Mouse (Mus musculus) T-helper 1 cell (primary cell): ENCODE results near the gene Tmem135.

ENCODE experiments used
- in situ Hi-C: fragments of 300-600 bp; cut with MboI, MseI; formaldehyde crosslinking; loops from one replicate; pipeline ENCODE4 v1.15.1; 2025; ENCODE audit warnings: high pct_unique_total_duplicates

Gene Tmem135

GRCm38 (mm10) chr7:89257871-89258502 is 146.0 kb downstream of the Tmem135 start:
- in situ Hi-C loops = loop anchor here (5.0 kb wide), 1 partner anchor 79 kb away; no protein-coding TSS in a partner anchor

- in situ Hi-C loops = no loop called here
Measured at GRCm38 (mm10) chr7:89253772-89254171, 150.2 kb downstream of the Tmem135 start.

GRCm38 (mm10) chr7:89253317-89253716 is 150.7 kb downstream of the Tmem135 start:
- in situ Hi-C loops = no loop called here

- in situ Hi-C loops = no loop called here
Measured at GRCm38 (mm10) chr7:89251880-89252453, 152.1 kb downstream of the Tmem135 start.

- in situ Hi-C loops = no loop called here
Measured at GRCm38 (mm10) chr7:89248135-89248850, 155.7 kb downstream of the Tmem135 start.

- in situ Hi-C loops = no loop called here
Measured at GRCm38 (mm10) chr7:89247012-89247710, 156.9 kb downstream of the Tmem135 start.

GRCm38 (mm10) chr7:89242565-89242964 is 161.5 kb downstream of the Tmem135 start:
- in situ Hi-C loops = no loop called here

- in situ Hi-C loops = no loop called here
Measured at GRCm38 (mm10) chr7:89242143-89242542, 161.9 kb downstream of the Tmem135 start.

- in situ Hi-C loops = no loop called here
Measured at GRCm38 (mm10) chr7:89239592-89239991, 164.4 kb downstream of the Tmem135 start.

- in situ Hi-C loops = no loop called here
Measured at GRCm38 (mm10) chr7:89236592-89236991, 167.4 kb downstream of the Tmem135 start.

GRCm38 (mm10) chr7:89235974-89236507 is 168.0 kb downstream of the Tmem135 start:
- in situ Hi-C loops = no loop called here

GRCm38 (mm10) chr7:89232499-89233145 is 171.4 kb downstream of the Tmem135 start:
- in situ Hi-C loops = no loop called here

GRCm38 (mm10) chr7:89231200-89231790 is 172.7 kb downstream of the Tmem135 start:
- in situ Hi-C loops = no loop called here

- in situ Hi-C loops = no loop called here
Measured at GRCm38 (mm10) chr7:89222609-89223008, 181.4 kb downstream of the Tmem135 start.

- in situ Hi-C loops = no loop called here
Measured at GRCm38 (mm10) chr7:89216628-89217027, 187.4 kb downstream of the Tmem135 start.

GRCm38 (mm10) chr7:89216118-89216517 is 187.9 kb downstream of the Tmem135 start:
- in situ Hi-C loops = no loop called here

- in situ Hi-C loops = no loop called here
Measured at GRCm38 (mm10) chr7:89215714-89216113, 188.3 kb downstream of the Tmem135 start.

- in situ Hi-C loops = no loop called here
Measured at GRCm38 (mm10) chr7:89210506-89210905, 193.5 kb downstream of the Tmem135 start.

GRCm38 (mm10) chr7:89206165-89206564 is 197.9 kb downstream of the Tmem135 start:
- in situ Hi-C loops = no loop called here

GRCm38 (mm10) chr7:89205402-89205801 is 198.6 kb downstream of the Tmem135 start:
- in situ Hi-C loops = no loop called here

- in situ Hi-C loops = no loop called here
Measured at GRCm38 (mm10) chr7:89203144-89203543, 200.9 kb downstream of the Tmem135 start.
